Mouse (Mus musculus) heart, postnatal 0 days (tissue): ENCODE data around the gene Snhg11. TPM values are rescaled to one million over a fixed set of nuclear protein-coding genes. Genes with fewer than 3 reads are reported as not detected.
"Not testable (repeated sequence)": the region's sequence is repeated elsewhere in the genome, so short reads cannot be mapped to it uniquely, and the experiment has no call there.

ENCODE experiments used
- ATAC-seq: fragments of 200-750 bp; cut with Nextera tagmentation; 2 replicates; pipeline ENCODE4 v1.8.0; 2017; ENCODE audit warnings: low read depth, moderate number of reproducible peaks, moderate library complexity; ENCODE audit not compliant: insufficient read depth
- DNase-seq: peaks from one replicate; pipeline ENCODE4 v3.0.0-alpha.2; 2016; ENCODE audit warnings: low spot score
- H3K27ac ChIP-seq: fragments of 300-500 bp; sonication (generic); 2 replicates; pipeline ENCODE4 v1.5.1; 2014; ENCODE audit warnings: low read depth, mild to moderate bottlenecking
- H3K27me3 ChIP-seq: fragments of 300-500 bp; sonication (generic); 2 replicates; pipeline ENCODE4 v1.6.1; 2014; ENCODE audit warnings: low read length, mixed read lengths; ENCODE audit not compliant: control insufficient read depth, insufficient read depth
- H3K36me3 ChIP-seq: fragments of 300-500 bp; sonication (generic); replicated peaks from 2 replicates; pipeline ENCODE4 v1.6.1; 2014; ENCODE audit warnings: low read length, mixed read lengths; ENCODE audit not compliant: control insufficient read depth, insufficient read depth
- H3K4me1 ChIP-seq: fragments of 300-500 bp; sonication (generic); 2 replicates; pipeline ENCODE4 v1.6.1; 2014; ENCODE audit warnings: antibody characterized with exemption; ENCODE audit not compliant: control insufficient read depth, insufficient read depth
- H3K4me2 ChIP-seq: fragments of 300-500 bp; sonication (generic); 2 replicates; pipeline ENCODE4 v1.6.1; 2014; ENCODE audit warnings: low read depth, mild to moderate bottlenecking, low read length, moderate library complexity
- H3K4me3 ChIP-seq: fragments of 300-500 bp; sonication (generic); 2 replicates; pipeline ENCODE4 v1.5.1; 2014; ENCODE audit warnings: low read depth, low read length
- H3K9ac ChIP-seq: fragments of 300-500 bp; sonication (generic); replicated peaks from 2 replicates; pipeline ENCODE4 v1.6.1; 2014; ENCODE audit warnings: low read depth, low read length, mixed read lengths
- H3K9me3 ChIP-seq: fragments of 300-500 bp; sonication (generic); replicated peaks from 2 replicates; pipeline ENCODE4 v1.6.1; 2016; ENCODE audit warnings: low read length; ENCODE audit not compliant: control insufficient read depth
- CTCF ChIP-seq: IDR thresholded peaks from 2 replicates; pipeline ENCODE4 v1.5.1; 2016; ENCODE audit warnings: antibody characterized with exemption, control low read depth, low read depth
- EP300 ChIP-seq: IDR thresholded peaks from 2 replicates; pipeline ENCODE4 v1.6.1; 2016; ENCODE audit warnings: antibody characterized with exemption, low read depth
- WGBS: fragments of 180-500 bp; shearing (Covaris S2); extraction: QIAGEN DNeasy Blood & Tissue Kit; methylation state at CpG from one replicate; pipeline ENCODE4 v1.1.7; 2014; 5-methylcytosine and 5-hydroxymethylcytosine counted together
- polyA plus RNA-seq: library from polyadenylated mRNA; unstranded; fragments of >200 nt; fragmentation: Nextera tagmentation; extraction: Ambion mirVana; gene quantifications from 2 replicates; pipeline ENCODE4 v1.2.1, GENCODE M21; 2015
- total RNA-seq: library from RNA; depleted of rRNA; stranded (reverse); fragments of >200 nt; gene quantifications from 2 replicates; pipeline ENCODE4 v1.2.3, GENCODE M21; 2014; ENCODE audit warnings: low replicate concordance

Snhg11 gene
- total and polyA plus RNA-seq, 2 experiments from 2014 or later: 0.18 to 0.76 TPM

GRCm38 (mm10) chr2:158386072-158386471, 10.6 kb downstream of the Snhg11 start:
- TF ChIP-seq CTCF (no peak), EP300 (no peak)
- Histone ChIP-seq H3K27ac (no peak overlapping the region), H3K27me3 (no peaks in the 10 kb centered on the region), H3K4me3 (no peak overlapping the region), H3K9ac (no peak overlapping the region), H3K9me3 (no peaks in the 10 kb centered on the region), H3K4me2 (no peak overlapping the region), H3K4me1 (no peaks in the 10 kb centered on the region), H3K36me3 (no peaks in the 10 kb centered on the region)
- ATAC-seq (no peak), DNase-seq (no peak)
- 26% methylated on average over 8 of the region's 8 CpGs for WGBS

DNA sequence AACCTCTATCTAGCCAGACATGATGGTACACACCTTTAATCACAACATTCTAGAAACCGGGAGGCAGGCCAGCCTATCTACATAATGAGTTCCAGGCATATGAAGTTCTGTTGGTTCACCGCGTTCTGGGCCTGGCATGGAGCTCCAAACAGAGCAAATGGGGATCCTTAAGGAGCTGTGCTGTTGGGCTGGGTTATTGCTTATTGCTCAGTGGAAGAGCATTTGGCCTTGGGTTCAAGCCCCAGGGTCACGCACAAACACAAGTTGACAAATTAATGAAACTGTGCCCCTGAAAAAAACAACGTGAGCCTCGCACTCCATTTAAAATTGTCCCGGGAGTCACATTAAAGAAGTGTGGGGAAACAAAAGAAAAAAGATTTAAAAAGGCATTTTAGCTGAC, 14.0 kb downstream of the Snhg11 start:
- H3K9ac ChIP-seq: no peak overlapping the region
- H3K4me2 ChIP-seq: no peak overlapping the region
- WGBS: 80% methylated on average over 7 of the region's 7 CpGs
- H3K4me3 ChIP-seq: no peak overlapping the region
- no peak for TF ChIP-seq CTCF
- no peak for TF ChIP-seq EP300
- no peaks in the 10 kb centered on the region for H3K36me3 ChIP-seq
- H3K9me3 ChIP-seq: no peaks in the 10 kb centered on the region
- no peak for DNase-seq
- no peaks in the 10 kb centered on the region for H3K27me3 ChIP-seq
- H3K27ac ChIP-seq: no peak overlapping the region
- ATAC-seq: no peak
- no peaks in the 10 kb centered on the region for H3K4me1 ChIP-seq

GRCm38 (mm10) chr2:158396369-158396768, 20.9 kb downstream of the Snhg11 start:
- ATAC-seq (no peak), DNase-seq (no peak)
- 81% methylated on average over 6 of the region's 6 CpGs for WGBS
- Histone ChIP-seq H3K4me3 (no peak overlapping the region), H3K9me3 (no peaks in the 10 kb centered on the region), H3K27ac (no peak overlapping the region), H3K4me1 (no peaks in the 10 kb centered on the region), H3K36me3 (no peaks in the 10 kb centered on the region), H3K4me2 (no peak overlapping the region), H3K27me3 (no peaks in the 10 kb centered on the region), H3K9ac (no peak overlapping the region)
- TF ChIP-seq EP300: no peak
- no peak for TF ChIP-seq CTCF

GRCm38 (mm10) chr2:158397140-158397539, 21.7 kb downstream of the Snhg11 start:
- not testable (repeated sequence) for H3K4me1 ChIP-seq, ATAC-seq

GRCm38 (mm10) chr2:158402915-158403314, 27.5 kb downstream of the Snhg11 start:
- H3K9me3 ChIP-seq: no peaks in the 10 kb centered on the region
- TF ChIP-seq CTCF (no peak), EP300 (no peak)
- no peaks in the 10 kb centered on the region for H3K4me1 ChIP-seq
- H3K36me3 ChIP-seq: no peaks in the 10 kb centered on the region
- no peak overlapping the region for H3K4me3 ChIP-seq
- H3K4me2 ChIP-seq: no peak overlapping the region
- 74% methylated on average over 7 of the region's 7 CpGs for whole genome bisulfite sequencing
- no peak overlapping the region for H3K9ac ChIP-seq
- ATAC-seq (no peak), DNase-seq (no peak)
- H3K27me3 ChIP-seq: no peaks in the 10 kb centered on the region
- H3K27ac ChIP-seq: no peak overlapping the region

More at GRCm38 (mm10) chr2:158397140-158397539, 21.7 kb downstream of the Snhg11 start:
- 59% methylated on average over 13 of the region's 13 CpGs for WGBS
- H3K9ac ChIP-seq, H3K27ac ChIP-seq, H3K9me3 ChIP-seq, H3K36me3 ChIP-seq, H3K27me3 ChIP-seq, H3K4me2 ChIP-seq, H3K4me3 ChIP-seq, DNase-seq: not testable (repeated sequence)

GRCm38 (mm10) chr2:158408997-158409594, 33.7 kb downstream of the Snhg11 start:
- Histone ChIP-seq H3K36me3 (no peaks in the 10 kb centered on the region), H3K4me2 (peak overlapping the region; percentile 62), H3K9me3 (no peaks in the 10 kb centered on the region), H3K9ac (no peak overlapping the region), H3K27me3 (no peaks in the 10 kb centered on the region), H3K4me3 (peak overlapping the region; percentile 93), H3K27ac (no peak overlapping the region), H3K4me1 (peaks cover 15% of the 10 kb centered on the region; the same call in 1 of the 2 replicates)
- WGBS: 19% methylated on average over 14 of the region's 14 CpGs
- no peak for TF ChIP-seq EP300
- TF ChIP-seq CTCF: no peak
- ATAC-seq: no peak
- DNase-seq: no peak
